Mouse (Mus musculus): ENCODE data around the gene Gm4707. TPM values are rescaled to one million over a fixed set of nuclear protein-coding genes. Genes with fewer than 3 reads are reported as not detected.
"Not testable (repeated sequence)": the region's sequence is repeated elsewhere in the genome, so short reads cannot be mapped to it uniquely, and the experiment has no call there.

Gene Gm4707
- polyA plus RNA-seq, 1 experiment from 2014 or later: 1.2 TPM

GRCm38 (mm10) chr17:71457361-71457760, 2.4 kb downstream of the Gm4707 start:
- H3K27me3 ChIP-seq (replicated peaks; ENCODE audit: control insufficient read depth, insufficient read depth, low read length); H3K27ac ChIP-seq (ENCODE audit: low read length); H3K4me3 ChIP-seq (ENCODE audit: low read length); ATAC-seq; H3K9ac ChIP-seq (ENCODE audit: low read depth, low read length); H3K4me1 ChIP-seq (ENCODE audit: control insufficient read depth, insufficient read depth, low read length); H3K4me2 ChIP-seq (ENCODE audit: low read depth, low read length); H3K9me3 ChIP-seq (ENCODE audit: control insufficient read depth, low read length); H3K36me3 ChIP-seq (ENCODE audit: control insufficient read depth, insufficient read depth, low read length): not testable (repeated sequence)
- WGBS: 98% methylated on average over 6 of the region's 6 CpGs

GRCm38 (mm10) chr17:71445191-71445590, 14.5 kb downstream of the Gm4707 start:
- no peak for ATAC-seq
- H3K27ac ChIP-seq (ENCODE audit: low read length): no peak overlapping the region
- WGBS: 95% methylated on average over 6 of the region's 6 CpGs
- no peaks in the 10 kb centered on the region for H3K27me3 ChIP-seq (replicated peaks; ENCODE audit: control insufficient read depth, insufficient read depth, low read length)
- peaks cover 2% of the 10 kb centered on the region; the same call in 1 of the 2 replicates for H3K4me1 ChIP-seq (ENCODE audit: control insufficient read depth, insufficient read depth, low read length)
- no peaks in the 10 kb centered on the region for H3K9me3 ChIP-seq (ENCODE audit: control insufficient read depth, low read length)
- H3K4me2 ChIP-seq (ENCODE audit: low read depth, low read length): no peak overlapping the region
- H3K4me3 ChIP-seq (ENCODE audit: low read length): no peak overlapping the region
- H3K9ac ChIP-seq (ENCODE audit: low read depth, low read length): no peak overlapping the region
- 0 out of 2 replicates have a peak, but pooled peaks cover 6% of the 10 kb centered on the region for H3K36me3 ChIP-seq (ENCODE audit: control insufficient read depth, insufficient read depth, low read length)

- 0 out of 2 replicates have a peak, but pooled peaks cover 6% of the 10 kb centered on the region for H3K36me3 ChIP-seq (ENCODE audit: control insufficient read depth, insufficient read depth, low read length)
- no peak for ATAC-seq
- H3K27me3 ChIP-seq (replicated peaks; ENCODE audit: control insufficient read depth, insufficient read depth, low read length): no peaks in the 10 kb centered on the region
- H3K9ac ChIP-seq (ENCODE audit: low read depth, low read length): no peak overlapping the region
- no peak overlapping the region for H3K27ac ChIP-seq (ENCODE audit: low read length)
- WGBS: 74% methylated on average over 2 of the region's 2 CpGs
- H3K4me3 ChIP-seq (ENCODE audit: low read length): no peak overlapping the region
- H3K4me1 ChIP-seq (ENCODE audit: control insufficient read depth, insufficient read depth, low read length): peaks cover 2% of the 10 kb centered on the region; the same call in 1 of the 2 replicates
- H3K4me2 ChIP-seq (ENCODE audit: low read depth, low read length): no peak overlapping the region
- no peaks in the 10 kb centered on the region for H3K9me3 ChIP-seq (ENCODE audit: control insufficient read depth, low read length)
These were observed 15.0 kb downstream of the Gm4707 start for GRCm38 (mm10) chr17:71444718-71445117.

- Histone ChIP-seq H3K27me3 (replicated peaks; ENCODE audit: control insufficient read depth, insufficient read depth, low read length) (no peaks in the 10 kb centered on the region), H3K4me3 (ENCODE audit: low read length) (no peak overlapping the region), H3K9ac (ENCODE audit: low read depth, low read length) (no peak overlapping the region), H3K27ac (ENCODE audit: low read length) (no peak overlapping the region), H3K9me3 (ENCODE audit: control insufficient read depth, low read length) (no peaks in the 10 kb centered on the region), H3K4me1 (ENCODE audit: control insufficient read depth, insufficient read depth, low read length) (peaks cover 2% of the 10 kb centered on the region; the same call in 1 of the 2 replicates), H3K4me2 (ENCODE audit: low read depth, low read length) (no peak overlapping the region), H3K36me3 (ENCODE audit: control insufficient read depth, insufficient read depth, low read length) (0 out of 2 replicates have a peak, but pooled peaks cover 6% of the 10 kb centered on the region)
- no peak for ATAC-seq
- WGBS: 92% methylated on average over 3 of the region's 3 CpGs
These were observed 15.6 kb downstream of the Gm4707 start for GRCm38 (mm10) chr17:71444126-71444525.

GRCm38 (mm10) chr17:71443273-71443672, 16.4 kb downstream of the Gm4707 start:
- Histone ChIP-seq H3K4me1 (ENCODE audit: control insufficient read depth, insufficient read depth, low read length) (peaks cover 2% of the 10 kb centered on the region; the same call in 1 of the 2 replicates), H3K4me2 (ENCODE audit: low read depth, low read length) (no peak overlapping the region), H3K27me3 (replicated peaks; ENCODE audit: control insufficient read depth, insufficient read depth, low read length) (no peaks in the 10 kb centered on the region), H3K9ac (ENCODE audit: low read depth, low read length) (no peak overlapping the region), H3K27ac (ENCODE audit: low read length) (no peak overlapping the region), H3K9me3 (ENCODE audit: control insufficient read depth, low read length) (no peaks in the 10 kb centered on the region), H3K36me3 (ENCODE audit: control insufficient read depth, insufficient read depth, low read length) (0 out of 2 replicates have a peak, but pooled peaks cover 6% of the 10 kb centered on the region), H3K4me3 (ENCODE audit: low read length) (no peak overlapping the region)
- ATAC-seq: peak; percentile 67
- 80% methylated on average over 6 of the region's 6 CpGs for WGBS

DNA sequence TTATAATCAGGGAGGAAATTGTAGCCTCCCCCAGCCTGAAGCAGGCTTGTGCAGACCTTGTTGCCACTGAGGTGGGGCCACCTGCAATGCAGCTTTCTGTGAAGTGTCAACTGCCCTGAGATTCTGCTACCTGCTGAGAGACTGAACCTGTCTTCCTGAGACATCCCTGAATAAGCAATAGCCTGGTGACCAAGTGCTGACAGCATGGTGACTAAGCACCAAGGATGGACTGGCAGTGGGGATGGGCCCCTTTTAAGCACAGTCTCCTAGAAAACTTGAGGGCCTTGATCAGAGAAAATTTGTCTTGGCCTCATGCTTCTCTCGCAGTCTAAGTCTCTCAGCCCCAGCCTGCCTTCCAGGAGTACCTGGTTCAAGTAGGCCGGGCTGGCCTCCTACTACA, 37.2 kb downstream of the Gm4707 start:
- H3K9me3 ChIP-seq (ENCODE audit: control insufficient read depth, low read length): peaks cover 12% of the 10 kb centered on the region; the same call in 1 of the 2 replicates
- H3K4me3 ChIP-seq (ENCODE audit: low read length); H3K9ac ChIP-seq (ENCODE audit: low read depth, low read length); H3K4me1 ChIP-seq (ENCODE audit: control insufficient read depth, insufficient read depth, low read length); H3K27me3 ChIP-seq (replicated peaks; ENCODE audit: control insufficient read depth, insufficient read depth, low read length); H3K4me2 ChIP-seq (ENCODE audit: low read depth, low read length); ATAC-seq; H3K27ac ChIP-seq (ENCODE audit: low read length): not testable (repeated sequence)
- WGBS: 97% methylated on average over 2 of the region's 2 CpGs
- H3K36me3 ChIP-seq (ENCODE audit: control insufficient read depth, insufficient read depth, low read length): peaks cover 31% of the 10 kb centered on the region

GRCm38 (mm10) chr17:71419448-71419847, 40.3 kb downstream of the Gm4707 start:
- not testable (repeated sequence) for H3K27me3 ChIP-seq (replicated peaks; ENCODE audit: control insufficient read depth, insufficient read depth, low read length); H3K9ac ChIP-seq (ENCODE audit: low read depth, low read length); H3K4me3 ChIP-seq (ENCODE audit: low read length); H3K4me1 ChIP-seq (ENCODE audit: control insufficient read depth, insufficient read depth, low read length); H3K27ac ChIP-seq (ENCODE audit: low read length); ATAC-seq; H3K4me2 ChIP-seq (ENCODE audit: low read depth, low read length)
- H3K36me3 ChIP-seq (ENCODE audit: control insufficient read depth, insufficient read depth, low read length): peaks cover 30% of the 10 kb centered on the region
- H3K9me3 ChIP-seq (ENCODE audit: control insufficient read depth, low read length): peaks cover 12% of the 10 kb centered on the region; the same call in 1 of the 2 replicates
- 88% methylated on average over 5 of the region's 5 CpGs for WGBS

DNA sequence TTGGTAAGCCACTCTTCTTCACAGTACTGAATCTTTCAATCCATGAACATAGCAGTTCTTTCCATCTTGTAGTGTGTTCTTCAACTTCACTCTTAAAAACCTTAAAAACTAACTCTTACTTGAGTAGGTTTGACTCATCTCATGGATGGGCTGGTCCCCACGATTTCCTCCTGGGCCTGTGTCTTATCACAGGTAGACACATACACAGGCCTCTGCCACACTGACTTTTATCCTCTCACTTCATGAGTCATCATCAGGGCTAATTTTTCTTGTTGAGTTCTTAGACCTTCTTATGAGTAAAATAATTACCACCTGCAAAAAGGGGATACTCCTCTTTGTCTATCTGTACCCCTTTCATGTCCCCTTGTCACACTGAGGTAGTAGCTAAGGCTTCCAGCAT, 42.7 kb downstream of the Gm4707 start:
- H3K27me3 ChIP-seq (replicated peaks; ENCODE audit: control insufficient read depth, insufficient read depth, low read length): no peaks in the 10 kb centered on the region
- H3K4me1 ChIP-seq (ENCODE audit: control insufficient read depth, insufficient read depth, low read length): no peaks in the 10 kb centered on the region
- 87% methylated on average over 1 of the region's 1 CpGs for WGBS
- H3K9me3 ChIP-seq (ENCODE audit: control insufficient read depth, low read length): peaks cover 5% of the 10 kb centered on the region; the same call in 1 of the 2 replicates
- H3K4me3 ChIP-seq (ENCODE audit: low read length): no peak overlapping the region
- H3K36me3 ChIP-seq (ENCODE audit: control insufficient read depth, insufficient read depth, low read length): peaks cover 15% of the 10 kb centered on the region
- ATAC-seq: no peak
- H3K4me2 ChIP-seq (ENCODE audit: low read depth, low read length): no peak overlapping the region
- no peak overlapping the region for H3K9ac ChIP-seq (ENCODE audit: low read depth, low read length)
- no peak overlapping the region for H3K27ac ChIP-seq (ENCODE audit: low read length)
